Mouse (Mus musculus) ovary, adult 18-20 months (tissue): ENCODE results near the gene Srgn.
"Not testable (repeated sequence)": the region's sequence is repeated elsewhere in the genome, so short reads cannot be mapped to it uniquely, and the experiment has no call there.

Experiments used
- DNase-seq: peaks from one replicate; pipeline ENCODE4 v3.0.0; 2022; ENCODE audit warnings: low spot score, mixed read lengths

Gene Srgn

DNA sequence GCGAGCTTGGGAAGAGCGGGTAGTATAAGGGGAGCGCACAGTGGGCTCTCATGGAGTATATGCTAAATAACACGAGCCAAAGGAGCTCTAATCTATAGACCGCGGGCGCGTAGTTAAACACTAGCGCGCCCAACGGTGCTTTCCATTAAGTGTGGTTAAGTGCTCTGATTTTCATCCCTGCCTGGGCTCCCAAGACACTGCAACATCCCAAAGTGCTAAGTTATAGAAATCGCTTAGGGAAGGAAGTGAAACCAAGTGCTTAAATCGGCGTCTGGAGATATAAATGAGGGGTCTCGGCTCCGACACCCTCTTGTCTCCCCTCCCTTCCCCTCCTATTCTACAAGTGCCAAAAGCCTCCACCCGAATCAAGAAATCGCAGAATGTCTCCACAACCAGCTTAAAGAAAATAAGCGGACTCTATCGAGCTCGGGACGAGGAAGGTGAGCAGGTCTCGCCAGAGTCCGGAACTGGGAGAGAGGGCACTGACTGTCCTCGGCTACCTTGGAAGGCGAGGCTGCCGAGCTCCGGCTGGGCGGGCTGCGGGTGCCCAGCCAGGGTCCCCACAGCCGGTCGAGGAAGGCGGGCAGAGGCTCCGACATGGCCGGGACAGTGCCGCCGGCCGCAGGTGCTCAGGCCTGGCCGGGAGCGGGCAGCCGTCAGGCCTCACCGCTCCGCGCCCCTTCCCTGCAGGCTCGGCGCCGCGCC lies 41.2 kb downstream of the Srgn start:
- DNase-seq = no peak

DNA sequence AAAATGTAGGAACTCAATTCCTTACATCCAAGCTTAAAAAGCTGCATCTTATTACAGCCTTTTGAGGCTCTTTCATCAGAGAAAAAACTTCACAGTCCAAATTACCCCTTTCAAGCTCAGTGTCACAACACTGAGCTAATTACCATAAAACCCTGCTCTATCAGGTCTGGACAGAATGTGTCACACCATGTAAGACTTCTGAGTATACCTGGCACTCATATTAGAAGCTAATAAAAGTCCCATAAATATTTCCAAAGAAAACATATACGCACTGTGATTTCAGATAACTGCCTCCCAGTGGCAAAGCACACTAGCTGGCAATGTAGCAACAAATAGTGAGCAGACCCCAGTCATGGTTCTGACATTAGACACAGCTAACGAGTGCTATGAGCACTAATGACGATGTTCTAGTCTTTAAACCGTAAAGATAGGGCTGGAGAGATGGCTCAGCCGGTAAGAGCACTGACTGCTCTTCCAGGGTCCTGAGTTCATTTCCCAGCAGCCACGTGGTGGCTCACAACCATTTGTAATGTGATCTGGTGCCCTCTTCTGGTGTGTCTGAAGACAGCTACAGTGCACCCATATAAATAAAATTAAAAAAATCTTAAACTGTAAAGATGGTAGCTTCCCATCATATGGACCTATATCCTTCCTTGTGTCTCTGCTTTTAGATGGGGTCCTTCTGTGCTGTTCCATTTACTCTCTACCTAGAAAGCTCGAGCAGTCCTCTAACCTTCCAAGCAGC lies 46.0 kb downstream of the Srgn start:
- DNase-seq = no peak

DNA sequence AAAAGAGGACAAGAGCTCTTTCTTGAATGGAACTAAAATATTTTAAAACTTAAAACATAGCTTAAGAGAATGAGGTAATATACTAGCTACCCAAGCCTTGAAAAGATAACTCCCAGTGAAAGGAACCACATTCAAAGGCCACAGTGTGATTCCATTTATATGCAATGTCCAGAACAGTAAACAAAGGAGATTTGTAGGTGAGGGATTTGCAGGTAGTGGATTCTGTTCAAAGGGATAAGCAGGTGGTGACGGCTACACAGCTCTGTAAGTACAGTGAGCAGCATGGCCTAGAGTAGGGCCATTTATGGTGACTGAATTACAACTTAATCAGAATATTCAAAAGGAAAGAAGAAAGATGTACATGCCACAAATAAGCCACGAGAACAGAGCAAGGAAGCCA lies 50.3 kb downstream of the Srgn start:
- DNase-seq = no peak

DNA sequence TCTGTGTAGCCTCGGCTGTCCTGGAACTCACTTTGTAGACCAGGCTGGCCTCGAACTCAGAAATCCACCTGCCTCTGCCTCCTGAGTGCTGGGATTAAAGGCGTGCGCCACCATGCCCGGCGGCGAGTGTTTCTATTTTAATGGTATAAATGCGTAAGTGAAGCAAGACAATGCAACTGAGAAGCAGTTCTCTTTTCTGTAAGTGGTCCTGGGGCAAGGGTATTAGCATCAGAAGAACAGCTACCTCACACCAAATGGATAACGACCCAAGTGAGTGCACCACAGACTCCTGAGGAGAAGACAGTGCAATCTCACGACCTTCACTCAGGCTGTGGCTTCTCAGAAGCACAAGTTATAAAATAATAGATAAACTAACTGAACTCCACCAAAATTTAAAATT lies 52.3 kb downstream of the Srgn start:
- DNase-seq = no peak

DNA sequence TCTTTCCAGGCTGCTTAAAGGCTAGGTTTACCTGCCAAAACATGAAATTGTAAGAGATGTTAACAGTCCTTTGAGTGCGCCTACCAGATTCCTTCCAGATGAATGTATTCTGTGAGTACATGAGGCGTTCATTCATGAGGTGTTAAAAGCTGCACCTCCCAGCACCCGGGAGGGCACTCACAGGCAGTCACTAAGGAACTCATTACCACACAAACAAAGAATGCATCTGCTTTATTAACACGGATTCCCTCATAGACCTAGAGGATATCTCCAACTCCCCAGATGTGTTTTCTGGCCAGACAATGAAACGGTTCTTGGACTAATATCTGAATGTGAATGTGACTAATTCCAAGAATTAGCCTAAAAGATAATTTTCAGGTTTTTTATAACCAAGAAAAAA lies 56.1 kb downstream of the Srgn start:
- no peak for DNase-seq

DNA sequence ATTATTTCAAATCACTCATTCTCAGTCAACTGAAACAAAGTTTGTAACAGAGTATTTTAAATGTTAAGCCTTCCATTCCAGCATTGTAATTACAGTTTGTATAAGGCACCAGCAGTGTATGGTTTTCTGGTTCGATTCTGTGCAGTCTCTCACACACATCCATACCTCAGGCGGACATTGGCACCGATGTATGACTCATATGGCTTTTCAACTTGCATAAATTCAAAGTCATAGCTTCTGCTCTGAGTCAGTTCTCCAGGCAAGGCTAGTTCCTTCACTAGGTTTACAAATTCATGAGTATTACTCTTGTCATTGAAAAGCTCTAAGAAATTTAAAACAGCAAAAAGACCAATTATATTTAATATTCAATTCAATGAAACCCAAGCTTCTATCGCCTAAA lies 57.5 kb downstream of the Srgn start:
- no peak for DNase-seq

DNA sequence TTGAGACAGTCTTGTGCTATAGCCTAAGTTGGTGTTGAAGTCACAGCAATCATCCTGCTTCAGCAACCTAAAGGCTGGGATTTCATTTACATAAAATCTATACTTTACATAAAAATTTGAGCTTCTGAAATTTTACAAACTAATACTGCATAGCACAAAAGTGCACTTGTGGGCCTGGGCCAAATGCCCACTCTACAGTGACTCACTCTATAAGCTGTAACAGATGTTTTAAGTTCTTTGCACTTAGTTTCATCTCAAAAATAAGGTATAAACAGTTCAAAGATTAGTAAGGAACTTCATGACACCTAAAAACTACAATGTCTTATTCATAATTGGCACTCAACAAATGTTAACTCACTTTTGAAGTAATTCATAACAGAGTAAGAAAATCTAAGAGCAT lies 65.9 kb downstream of the Srgn start:
- no peak for DNase-seq

DNA sequence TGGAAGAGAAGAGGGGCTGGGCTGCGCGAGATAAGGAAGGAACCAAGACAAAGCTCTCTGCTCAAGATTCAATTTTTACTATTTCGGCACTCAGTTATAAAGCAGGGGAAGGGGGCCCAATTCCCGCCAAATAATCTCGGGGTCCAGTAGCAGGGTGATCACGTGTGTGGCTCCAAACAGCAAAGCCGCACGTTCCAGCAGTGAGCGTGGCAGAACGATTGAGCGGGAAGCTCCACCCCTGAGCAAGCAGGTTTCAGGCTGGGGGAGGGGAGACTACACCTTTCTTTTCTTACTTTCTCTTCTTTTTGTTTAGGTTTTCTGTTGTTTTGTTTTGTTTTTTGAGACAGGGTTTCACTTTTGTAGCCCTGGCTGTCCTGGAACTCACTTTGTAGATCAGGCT lies 75.2 kb downstream of the Srgn start:
- DNase-seq = not testable (repeated sequence)

DNA sequence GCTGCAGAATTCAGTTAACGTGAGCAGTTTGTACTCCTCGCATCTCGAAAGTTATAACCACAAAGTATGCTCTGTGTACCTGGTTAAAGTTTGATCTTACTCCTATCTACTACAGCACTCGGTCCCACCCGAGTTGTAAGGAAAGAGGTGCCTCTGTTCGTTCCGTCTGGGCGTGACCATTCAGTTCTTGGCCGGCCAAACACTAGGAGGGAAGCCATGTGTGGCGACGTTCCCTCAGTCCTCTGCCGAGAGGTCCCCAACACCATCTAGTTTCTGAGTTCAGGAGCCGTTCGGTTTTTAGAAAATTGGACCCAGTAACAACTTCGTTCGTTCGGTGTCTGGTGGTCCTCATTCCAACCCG lies 77.0 kb downstream of the Srgn start:
- no peak for DNase-seq

DNA sequence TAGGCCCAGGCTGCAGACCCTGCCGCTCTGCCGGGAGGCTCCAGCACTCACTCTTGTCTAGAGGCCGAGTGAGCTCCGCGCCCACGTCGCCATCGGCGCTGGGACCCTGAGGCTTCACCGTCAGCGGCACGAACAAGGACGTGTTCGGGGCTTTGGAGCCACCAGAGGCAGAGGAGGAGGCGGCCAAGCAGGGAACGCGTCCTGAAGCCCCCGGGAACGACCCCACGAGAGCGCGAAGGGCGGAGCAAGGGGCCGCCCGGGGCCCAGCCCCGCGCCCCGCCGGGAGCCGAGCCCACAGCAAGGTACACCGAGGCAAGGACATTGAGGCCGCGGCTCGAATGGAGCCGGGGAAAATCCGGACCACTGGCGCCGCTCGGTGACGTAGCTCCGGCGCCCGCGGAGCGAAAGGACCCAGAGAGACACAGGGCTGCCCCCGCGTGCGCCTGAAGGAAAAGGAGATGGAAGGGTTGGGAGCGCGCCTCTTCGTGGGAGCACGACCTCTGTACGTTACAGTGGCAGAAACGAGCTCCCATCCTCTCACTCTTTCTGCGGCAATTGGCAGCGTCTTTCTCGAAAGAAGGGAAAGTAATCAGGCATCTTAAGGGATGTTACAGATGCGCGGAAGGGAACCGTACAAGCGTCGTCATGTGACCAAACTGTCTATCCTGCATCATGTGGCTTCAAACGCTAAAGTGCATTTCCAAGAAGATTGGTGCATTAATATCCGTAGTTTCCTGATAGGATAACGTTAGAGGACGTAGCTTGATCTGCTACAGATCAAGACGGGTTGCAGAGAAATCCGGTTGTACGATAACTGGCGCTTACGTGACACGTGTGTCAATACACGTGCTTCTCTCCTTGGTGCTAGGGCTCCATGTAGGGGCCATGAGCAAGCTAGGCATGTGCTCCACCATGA lies 77.6 kb downstream of the Srgn start, which contains the start of the genes 4930507D05Rik and Supv3l1:
TSS of gene 4930507D05Rik (plus strand) at position 126 of the 916 bp plus-strand sequence.
TSS of gene Supv3l1 (minus strand) at position 375 of the 916 bp plus-strand sequence.
- DNase-seq = peak; percentile 69
